Mouse (Mus musculus): ENCODE measurements around the gene Ripor3.
"Not testable (repeated sequence)": the region's sequence is repeated elsewhere in the genome, so short reads cannot be mapped to it uniquely, and the experiment has no call there.

Ripor3 gene

DNA sequence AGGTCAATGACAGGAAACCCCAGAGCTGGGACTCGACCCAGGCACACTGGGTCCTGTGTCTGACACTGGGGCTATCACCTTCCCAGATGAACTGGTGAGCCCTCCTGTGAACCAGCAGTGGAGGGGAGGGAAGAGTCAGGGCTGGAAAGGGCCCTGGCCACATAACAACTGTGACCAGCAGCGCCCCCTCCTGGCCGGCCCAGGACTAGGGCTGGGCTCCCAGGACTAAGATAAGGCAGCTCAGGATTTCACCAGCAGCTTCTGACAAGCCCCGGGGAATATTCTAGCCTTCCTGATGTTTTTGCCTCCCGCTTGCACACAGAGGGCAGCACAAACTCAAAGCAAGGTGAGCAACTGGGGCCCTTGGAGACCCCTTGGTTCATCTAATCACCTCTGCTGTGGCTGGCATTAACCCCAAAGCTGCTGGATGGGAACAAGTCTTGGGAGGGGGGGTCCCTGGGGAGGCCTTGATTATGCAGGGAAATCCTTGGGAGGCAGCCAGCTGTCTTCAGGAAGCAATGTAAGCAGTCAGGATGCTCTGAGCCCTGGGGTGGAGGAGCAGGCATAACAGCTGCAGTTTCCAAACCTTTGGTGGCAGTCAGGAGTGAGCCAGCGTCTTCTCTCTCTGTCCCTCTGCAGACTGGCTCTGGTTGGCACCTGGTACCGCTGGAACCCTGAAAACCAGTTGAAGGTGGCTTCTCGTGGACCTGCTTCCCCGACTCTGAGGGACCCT is at the start of gene Ripor3:
Gene Ripor3 (minus strand): TSS at position 683 of the 733 bp plus-strand sequence.
- DNase-seq (ENCODE audit: low spot score in 2 of 2): peak; percentile 44 to 68

DNA sequence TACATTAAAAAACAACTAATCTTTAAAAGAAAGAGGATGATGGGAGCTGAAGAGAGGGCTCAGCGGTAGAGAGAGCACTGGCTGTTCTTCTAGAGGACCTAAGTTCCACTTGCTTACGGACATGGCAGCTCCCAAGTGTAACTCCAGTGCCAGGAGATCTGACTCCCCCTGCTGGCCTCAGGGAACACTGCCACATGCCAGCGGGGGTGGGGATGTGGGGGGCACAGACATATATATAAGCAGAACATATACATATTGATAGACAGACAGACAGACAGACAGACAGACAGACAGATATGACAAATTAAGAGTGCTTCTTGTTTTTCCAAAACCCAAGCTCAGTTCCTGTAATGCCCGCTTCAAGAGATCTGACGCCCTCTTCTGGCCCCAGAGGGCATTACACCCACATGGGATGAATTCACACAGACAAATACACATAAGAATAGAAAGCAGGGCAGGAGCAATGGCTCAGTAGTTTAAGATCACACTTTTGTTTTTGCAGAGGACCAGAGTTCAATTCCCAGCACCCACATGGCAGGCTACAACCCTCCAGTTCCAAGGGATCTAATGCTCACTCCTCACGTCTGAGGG is 48.9 kb upstream of the Ripor3 start:
- DNase-seq (ENCODE audit: low spot score in 2 of 2): no peak

DNA sequence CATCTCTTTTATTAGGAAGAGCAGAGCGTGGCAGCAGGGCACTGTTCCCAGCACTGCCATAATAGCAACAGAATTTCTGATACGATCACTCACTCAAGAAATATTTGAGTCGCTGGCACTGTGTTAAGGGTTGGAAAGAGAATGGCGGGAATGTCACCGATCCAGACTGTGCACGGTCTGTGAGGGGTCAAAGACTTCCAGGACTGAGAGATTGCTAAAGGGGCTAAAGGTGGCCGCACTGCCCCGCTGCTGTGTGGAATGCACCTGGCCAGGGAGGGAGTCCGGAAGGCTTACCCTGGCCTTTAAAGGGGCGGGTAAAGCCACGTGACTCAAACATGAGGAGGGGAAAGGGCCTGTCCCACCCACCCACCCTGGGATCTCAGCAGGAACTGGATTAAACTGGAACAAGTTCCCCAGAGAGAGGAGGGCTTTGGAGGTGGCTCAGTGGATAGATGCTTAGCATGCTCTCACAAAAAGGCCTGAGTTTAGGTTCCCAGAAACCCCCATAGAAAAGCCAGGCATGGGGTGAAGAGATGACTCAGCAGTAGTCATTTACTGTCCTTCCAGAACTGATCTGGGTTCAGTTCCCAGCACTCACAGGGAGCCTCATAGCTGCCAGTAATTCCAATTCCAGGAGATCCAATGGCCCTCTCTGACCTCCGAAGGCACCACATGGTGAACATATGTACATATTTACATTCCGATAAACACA is 48.2 kb upstream of the Ripor3 start:
- no peak for DNase-seq (ENCODE audit: low spot score in 2 of 2)

- not testable (repeated sequence) for DNase-seq (ENCODE audit: low spot score in 2 of 2)
These were observed 47.5 kb upstream of the Ripor3 start for GRCm38 (mm10) chr2:168057876-168058275.

DNA sequence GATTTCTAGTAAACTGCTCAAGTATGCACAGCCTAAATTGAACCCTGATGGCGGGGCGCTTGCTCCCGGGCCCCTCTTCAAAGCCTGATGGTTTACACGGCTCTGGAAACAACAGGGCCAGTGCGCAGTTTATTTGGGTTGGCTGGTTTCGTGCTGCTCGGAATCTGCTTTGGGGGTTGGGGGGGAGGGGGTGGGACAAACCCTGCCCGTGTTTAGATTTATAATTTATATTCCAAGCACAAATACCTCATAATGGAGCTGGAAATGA is 46.2 kb upstream of the Ripor3 start:
- DNase-seq (ENCODE audit: low spot score in 2 of 2): no peak

- DNase-seq (ENCODE audit: low spot score in 2 of 2): no peak
These were observed 45.7 kb upstream of the Ripor3 start for GRCm38 (mm10) chr2:168055910-168056665.

DNA sequence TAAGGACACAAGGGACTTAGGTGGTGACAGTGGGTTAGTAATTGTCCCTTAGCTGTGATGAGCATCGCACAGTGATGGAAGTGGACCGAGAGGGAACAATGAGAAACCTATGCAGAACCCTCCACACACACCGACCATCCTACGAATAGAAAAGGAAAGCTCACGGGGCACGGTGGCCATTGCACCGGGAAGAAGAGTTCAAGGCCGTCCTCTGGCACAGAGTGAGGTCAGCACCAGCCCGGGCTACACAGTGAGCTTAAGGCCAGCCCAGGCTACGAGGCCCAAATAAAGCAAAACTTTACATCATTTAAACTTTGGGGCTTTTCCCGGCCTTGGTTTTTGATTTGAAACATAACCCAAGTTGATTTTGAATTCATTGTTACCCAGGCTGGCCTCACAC is 43.7 kb upstream of the Ripor3 start:
- no peak for DNase-seq (ENCODE audit: low spot score in 2 of 2)

DNA sequence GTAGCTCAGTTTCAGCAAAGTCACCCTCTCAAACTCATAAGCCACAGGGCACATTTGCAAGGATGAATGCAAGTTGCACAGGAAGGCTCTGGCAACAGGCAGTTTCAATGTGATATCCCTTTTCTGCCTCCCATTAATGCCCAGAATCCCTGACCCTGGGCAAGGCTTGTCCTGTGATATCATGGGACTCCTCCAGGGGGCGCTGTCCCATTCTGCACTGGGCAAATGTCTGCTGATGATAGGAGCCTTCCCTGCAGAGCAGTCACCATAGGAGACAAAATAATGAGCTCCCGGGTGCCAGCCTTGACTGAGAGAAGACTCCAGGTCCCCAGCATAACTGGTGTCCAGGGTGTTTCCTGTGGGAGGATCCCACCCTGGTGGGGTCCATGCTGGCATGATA is 42.3 kb upstream of the Ripor3 start:
- DNase-seq (ENCODE audit: low spot score in 2 of 2): no peak

- DNase-seq (ENCODE audit: low spot score in 2 of 2): no peak
These were observed 41.7 kb upstream of the Ripor3 start for GRCm38 (mm10) chr2:168052156-168052555.

GRCm38 (mm10) chr2:168050000-168050942 is 39.9 kb upstream of the Ripor3 start:
- peak in 1 of 2 experiments; percentile 34 for DNase-seq (ENCODE audit: low spot score in 2 of 2)

DNA sequence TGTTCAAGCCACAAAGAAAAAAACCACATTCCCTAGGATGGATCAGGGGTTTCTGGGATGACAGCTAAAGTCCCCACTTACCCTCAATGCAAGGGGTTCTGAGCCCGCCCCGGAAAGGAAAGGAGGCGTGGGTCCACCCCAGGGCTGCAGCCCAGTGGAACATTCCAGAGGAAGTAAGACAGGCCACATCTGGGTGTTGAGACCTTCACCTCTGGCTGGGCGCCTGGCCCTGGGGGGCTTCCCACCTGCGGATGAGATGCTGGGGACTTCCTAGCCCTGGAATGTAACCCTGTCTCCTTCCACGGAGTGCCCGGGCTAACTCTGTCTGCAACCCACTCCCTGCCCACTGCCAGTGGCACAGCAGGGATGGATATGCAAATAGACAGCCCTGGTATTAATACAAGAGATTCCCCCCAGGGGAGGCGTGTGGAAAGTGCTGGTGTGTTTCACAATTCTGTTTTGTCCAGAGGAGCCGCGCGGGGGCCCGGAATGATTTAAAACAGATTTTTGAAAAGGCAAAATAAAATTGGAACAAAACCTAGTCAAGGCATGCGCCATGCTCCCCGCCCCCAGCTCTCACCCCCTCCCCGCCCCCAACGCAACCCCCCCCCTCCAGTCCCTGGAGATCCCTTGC is 38.7 kb upstream of the Ripor3 start:
- DNase-seq (ENCODE audit: low spot score in 2 of 2): peak in 1 of 2 experiments; percentile 38

GRCm38 (mm10) chr2:168046467-168046866 is 36.0 kb upstream of the Ripor3 start:
- no peak for DNase-seq (ENCODE audit: low spot score in 2 of 2)

DNA sequence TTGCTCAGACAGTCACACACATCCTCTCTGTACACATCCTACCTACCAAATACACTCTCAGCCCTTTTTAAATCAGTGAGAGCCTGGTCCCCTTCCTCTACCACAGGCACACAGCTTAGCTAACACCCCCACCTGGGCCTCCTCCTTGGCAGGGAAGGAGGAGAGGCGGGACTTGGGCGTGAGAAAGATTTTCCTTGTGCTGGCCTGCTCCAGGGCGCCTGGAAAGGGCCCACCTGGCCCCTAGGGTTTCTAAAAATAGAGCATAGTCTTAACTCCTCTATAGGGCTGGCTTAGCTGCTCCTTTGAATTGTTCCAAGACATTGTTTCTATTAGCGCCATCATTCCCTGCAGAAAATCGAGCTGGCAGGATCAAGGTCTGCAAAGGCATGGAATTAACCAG is 35.4 kb upstream of the Ripor3 start:
- no peak for DNase-seq (ENCODE audit: low spot score in 2 of 2)

- DNase-seq (ENCODE audit: low spot score in 2 of 2): no peak
These were observed 34.9 kb upstream of the Ripor3 start for GRCm38 (mm10) chr2:168045357-168045756.

DNA sequence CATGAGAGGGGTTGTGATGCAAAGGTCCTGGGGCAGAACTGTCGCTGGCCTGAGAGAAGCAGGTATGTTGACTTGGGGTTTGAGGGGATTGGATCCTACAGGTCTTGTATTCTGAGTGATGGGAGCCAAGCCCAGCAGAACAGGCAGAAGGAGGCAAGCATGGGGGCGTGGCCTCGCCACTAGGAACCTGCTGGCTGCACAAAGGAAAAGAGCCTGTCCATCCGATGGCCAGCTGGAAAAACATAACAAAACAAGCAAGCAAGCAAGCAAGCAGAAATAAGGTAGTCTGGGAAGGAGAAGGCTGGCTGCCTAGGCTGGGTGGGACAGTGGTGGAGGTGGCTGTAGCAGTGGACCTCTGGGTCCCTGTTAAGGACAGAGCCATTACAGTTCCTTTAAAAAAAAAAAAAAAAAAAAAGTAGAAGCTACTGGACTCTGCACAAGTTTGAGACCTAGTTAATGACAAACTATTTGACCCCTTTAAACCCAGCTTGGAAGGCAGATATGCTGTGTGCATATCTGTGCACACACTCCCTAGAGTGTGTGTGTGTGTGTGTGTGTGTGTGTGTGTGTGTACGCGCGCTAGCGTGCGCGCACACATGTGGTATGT is 34.4 kb upstream of the Ripor3 start:
- no peak for DNase-seq (ENCODE audit: low spot score in 2 of 2)

GRCm38 (mm10) chr2:168042019-168042418 is 31.6 kb upstream of the Ripor3 start:
- no peak for DNase-seq (ENCODE audit: low spot score in 2 of 2)

GRCm38 (mm10) chr2:168040751-168041150 is 30.3 kb upstream of the Ripor3 start:
- no peak for DNase-seq (ENCODE audit: low spot score in 2 of 2)

GRCm38 (mm10) chr2:168037063-168037462 is 26.6 kb upstream of the Ripor3 start:
- DNase-seq (ENCODE audit: low spot score in 2 of 2): no peak

DNA sequence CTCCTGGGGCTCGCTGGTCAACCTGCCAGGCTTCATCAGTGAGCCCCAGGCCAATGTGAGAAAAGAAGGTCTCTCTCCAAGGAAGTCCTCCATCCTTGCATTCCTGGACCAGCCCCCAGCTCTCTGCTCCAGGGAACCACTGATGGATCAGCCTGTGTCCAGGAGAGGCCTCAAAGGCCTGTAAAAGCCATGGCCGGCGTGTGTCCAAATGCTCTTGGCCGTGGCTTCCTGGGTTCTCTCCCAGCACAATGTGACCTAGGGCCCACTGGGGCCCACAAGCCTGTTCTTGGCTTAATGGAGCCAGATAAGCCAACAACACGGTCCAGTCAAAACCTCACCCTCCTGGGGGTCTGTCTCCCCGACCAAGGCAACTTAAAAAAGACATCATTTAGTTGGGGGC is 25.5 kb upstream of the Ripor3 start:
- no peak for DNase-seq (ENCODE audit: low spot score in 2 of 2)

DNA sequence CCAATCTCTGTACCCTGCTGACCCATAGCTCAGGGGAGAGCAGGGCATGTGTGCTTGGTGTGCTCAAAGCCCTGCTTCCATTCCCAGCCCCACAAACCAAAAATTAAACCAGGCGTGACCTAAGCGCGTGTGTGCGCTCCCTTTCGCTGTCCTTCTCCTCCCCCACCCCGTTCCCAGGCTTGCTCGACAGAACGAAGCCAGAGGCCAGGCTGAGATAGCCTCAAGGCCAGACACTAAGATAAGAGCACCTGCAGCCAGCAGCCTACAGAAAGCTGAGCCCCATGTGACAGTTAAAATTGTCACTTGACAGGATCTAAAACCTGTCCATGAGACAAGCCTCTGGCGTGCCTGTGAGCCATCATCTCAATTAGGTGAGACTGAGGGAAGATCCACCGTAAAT is 23.5 kb upstream of the Ripor3 start:
- DNase-seq (ENCODE audit: low spot score in 2 of 2): no peak

All from heart, adult 9 months (tissue).